Mouse (Mus musculus): ENCODE results near the gene Gm11011. TPM values are rescaled to one million over a fixed set of nuclear protein-coding genes. Genes with fewer than 3 reads are reported as not detected.

Gm11011 gene
- polyA plus RNA-seq, 1 experiment from 2014 or later, result not detected

DNA sequence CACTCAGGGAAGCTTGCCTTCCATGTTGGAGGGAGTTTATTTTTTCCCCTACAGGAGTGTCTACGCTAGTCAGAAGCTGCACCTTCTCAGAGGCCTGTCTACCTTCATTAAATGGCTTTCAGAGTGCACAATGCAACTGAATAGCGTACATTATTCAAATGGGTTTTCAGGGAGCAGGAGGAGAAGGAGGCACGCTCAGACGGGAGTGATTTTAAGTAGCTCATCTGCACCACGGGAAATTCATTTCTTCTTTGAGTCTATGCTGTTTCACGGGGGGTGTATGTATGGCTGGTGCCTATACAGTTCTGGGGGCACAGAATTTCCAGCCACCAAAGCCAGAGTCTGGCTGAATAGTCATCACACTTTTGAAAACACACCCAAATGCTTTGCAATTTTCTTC lies 9.8 kb upstream of the Gm11011 start:
- WGBS, result 86% methylated on average over 6 of the region's 6 CpGs
- DNase-seq (ENCODE audit: low spot score), result no peak
- Histone ChIP-seq H3K27ac (no peak overlapping the region), H3K9ac (ENCODE audit: low read depth, low read length) (no peak overlapping the region), H3K9me3 (replicated peaks; ENCODE audit: low read length) (no peaks in the 10 kb centered on the region), H3K27me3 (ENCODE audit: insufficient read depth, low read length) (no peaks in the 10 kb centered on the region), H3K4me3 (replicated peaks; ENCODE audit: low read depth, low read length) (no peak overlapping the region), H3K4me2 (ENCODE audit: low read length) (no peak overlapping the region), H3K4me1 (replicated peaks; ENCODE audit: insufficient read depth, low read length) (no peaks in the 10 kb centered on the region), H3K36me3 (ENCODE audit: insufficient read depth, low read length) (no peaks in the 10 kb centered on the region)
- no peak for TF ChIP-seq CTCF (IDR thresholded peaks at IDR 0.05; ENCODE audit: low read depth)
- ATAC-seq (replicated peaks; ENCODE audit: low FRiP score, low read depth), result no peak

DNA sequence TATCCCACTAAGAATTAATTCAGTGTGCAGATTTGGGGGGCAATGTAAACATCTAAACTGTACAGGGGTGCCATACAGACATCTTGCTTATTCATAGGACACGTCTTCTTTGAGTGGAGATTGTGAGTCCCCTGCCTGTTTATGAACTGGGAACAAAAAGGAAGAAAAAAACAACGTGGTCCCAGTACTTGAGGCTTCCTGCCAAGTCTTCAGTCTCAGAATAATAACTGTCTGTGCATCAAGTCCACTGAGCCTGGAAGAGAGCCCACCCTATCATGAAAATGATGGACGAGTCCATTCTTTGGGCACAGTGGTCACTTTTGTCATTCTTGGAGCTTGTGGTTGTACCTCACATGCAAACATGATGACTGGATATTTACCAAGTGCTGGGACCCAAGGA lies 6.2 kb upstream of the Gm11011 start:
- Histone ChIP-seq H3K27ac (no peak overlapping the region), H3K4me3 (replicated peaks; ENCODE audit: low read depth, low read length) (no peak overlapping the region), H3K9ac (ENCODE audit: low read depth, low read length) (no peak overlapping the region), H3K36me3 (ENCODE audit: insufficient read depth, low read length) (no peaks in the 10 kb centered on the region), H3K9me3 (replicated peaks; ENCODE audit: low read length) (no peaks in the 10 kb centered on the region), H3K4me2 (ENCODE audit: low read length) (no peak overlapping the region), H3K4me1 (replicated peaks; ENCODE audit: insufficient read depth, low read length) (no peaks in the 10 kb centered on the region), H3K27me3 (ENCODE audit: insufficient read depth, low read length) (no peaks in the 10 kb centered on the region)
- DNase-seq (ENCODE audit: low spot score) (no peak), ATAC-seq (replicated peaks; ENCODE audit: low FRiP score, low read depth) (no peak)
- no peak for TF ChIP-seq CTCF (IDR thresholded peaks at IDR 0.05; ENCODE audit: low read depth)
- 63% methylated on average over 3 of the region's 3 CpGs for WGBS

DNA sequence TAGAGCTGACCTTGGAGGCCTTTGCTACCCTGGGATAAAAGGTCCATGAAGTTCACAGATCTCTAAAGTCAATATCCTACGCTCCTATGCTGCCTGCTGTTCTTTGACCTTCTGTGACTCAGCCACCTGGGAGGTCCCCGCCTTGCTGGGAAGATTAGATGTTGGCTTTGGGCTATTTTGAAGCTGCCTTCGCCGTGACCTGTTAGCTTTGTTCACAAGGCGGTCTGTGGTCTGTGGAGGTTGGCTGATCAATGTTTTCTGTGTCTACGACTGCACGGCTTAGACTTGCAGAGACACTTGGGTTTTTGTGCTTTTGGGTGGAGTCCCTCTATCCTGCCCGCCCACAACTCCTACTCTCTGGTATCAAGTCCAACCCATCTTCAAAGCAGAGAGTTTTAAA lies 2.9 kb upstream of the Gm11011 start:
- no peak overlapping the region for H3K4me3 ChIP-seq (replicated peaks; ENCODE audit: low read depth, low read length)
- H3K4me2 ChIP-seq (ENCODE audit: low read length), result no peak overlapping the region
- H3K36me3 ChIP-seq (ENCODE audit: insufficient read depth, low read length), result no peaks in the 10 kb centered on the region
- WGBS, result 75% methylated on average over 8 of the region's 8 CpGs
- no peak for ATAC-seq (replicated peaks; ENCODE audit: low FRiP score, low read depth)
- no peak overlapping the region for H3K27ac ChIP-seq
- TF ChIP-seq CTCF (IDR thresholded peaks at IDR 0.05; ENCODE audit: low read depth), result no peak
- no peak for DNase-seq (ENCODE audit: low spot score)
- no peaks in the 10 kb centered on the region for H3K27me3 ChIP-seq (ENCODE audit: insufficient read depth, low read length)
- no peaks in the 10 kb centered on the region for H3K9me3 ChIP-seq (replicated peaks; ENCODE audit: low read length)
- H3K9ac ChIP-seq (ENCODE audit: low read depth, low read length), result no peak overlapping the region
- no peaks in the 10 kb centered on the region for H3K4me1 ChIP-seq (replicated peaks; ENCODE audit: insufficient read depth, low read length)

DNA sequence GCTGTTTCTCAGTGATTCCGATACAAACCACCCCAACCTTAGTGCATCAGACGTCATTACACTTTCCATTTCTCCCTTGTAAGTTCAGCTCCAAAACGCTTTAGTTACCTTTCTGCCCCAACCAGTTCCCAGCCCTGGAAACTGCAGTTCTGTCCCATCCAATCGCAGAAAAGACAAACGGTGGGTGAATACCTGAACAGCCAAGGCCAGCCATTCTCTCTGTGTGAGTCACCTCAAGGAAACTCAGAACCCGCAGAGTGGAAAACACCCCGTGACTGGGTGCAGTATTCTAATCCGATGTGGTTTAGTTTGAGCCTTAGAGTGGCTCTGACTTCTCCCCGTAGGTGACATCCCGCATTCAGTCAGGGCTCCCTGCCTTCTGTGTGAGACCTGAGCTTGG lies 2.2 kb upstream of the Gm11011 start:
- WGBS, result 90% methylated on average over 10 of the region's 10 CpGs

DNA sequence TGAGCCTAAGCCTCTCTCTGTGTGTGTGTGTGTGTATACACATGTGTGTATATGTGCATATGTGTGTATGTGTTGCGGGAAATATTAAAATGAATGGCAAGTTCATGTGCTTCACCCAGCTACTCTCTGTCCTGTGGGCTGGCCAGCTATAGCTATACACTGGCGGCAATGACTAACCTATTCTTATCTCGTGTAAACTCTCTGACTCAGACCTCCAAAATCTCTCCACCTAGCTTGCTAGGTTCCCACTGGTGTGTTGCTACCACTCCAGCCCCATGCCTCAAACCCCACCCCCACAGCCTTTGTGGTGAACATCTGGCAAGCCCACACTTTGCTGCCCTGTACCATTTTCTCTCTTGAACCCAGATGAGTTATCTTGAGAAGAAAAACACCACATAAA lies 857 bp downstream of the Gm11011 start:
- no peaks in the 10 kb centered on the region for H3K9me3 ChIP-seq (replicated peaks; ENCODE audit: low read length)
- H3K4me2 ChIP-seq (ENCODE audit: low read length), result no peak overlapping the region
- H3K27ac ChIP-seq, result no peak overlapping the region
- no peaks in the 10 kb centered on the region for H3K27me3 ChIP-seq (ENCODE audit: insufficient read depth, low read length)
- 90% methylated on average over 3 of the region's 3 CpGs for WGBS
- H3K4me1 ChIP-seq (replicated peaks; ENCODE audit: insufficient read depth, low read length), result no peaks in the 10 kb centered on the region
- TF ChIP-seq CTCF (IDR thresholded peaks at IDR 0.05; ENCODE audit: low read depth), result no peak
- no peaks in the 10 kb centered on the region for H3K36me3 ChIP-seq (ENCODE audit: insufficient read depth, low read length)
- H3K9ac ChIP-seq (ENCODE audit: low read depth, low read length), result no peak overlapping the region
- H3K4me3 ChIP-seq (replicated peaks; ENCODE audit: low read depth, low read length), result no peak overlapping the region
- ATAC-seq (replicated peaks; ENCODE audit: low FRiP score, low read depth) (no peak), DNase-seq (ENCODE audit: low spot score) (no peak)

More for the DNA sequence above, 2.2 kb upstream of the Gm11011 start:
- no peak for TF ChIP-seq CTCF (IDR thresholded peaks at IDR 0.05; ENCODE audit: low read depth)
- no peak overlapping the region for H3K4me3 ChIP-seq (replicated peaks; ENCODE audit: low read depth, low read length)
- no peak overlapping the region for H3K4me2 ChIP-seq (ENCODE audit: low read length)
- no peaks in the 10 kb centered on the region for H3K27me3 ChIP-seq (ENCODE audit: insufficient read depth, low read length)
- no peaks in the 10 kb centered on the region for H3K36me3 ChIP-seq (ENCODE audit: insufficient read depth, low read length)
- H3K9ac ChIP-seq (ENCODE audit: low read depth, low read length), result no peak overlapping the region
- no peak for DNase-seq (ENCODE audit: low spot score)
- H3K4me1 ChIP-seq (replicated peaks; ENCODE audit: insufficient read depth, low read length), result no peaks in the 10 kb centered on the region
- no peak overlapping the region for H3K27ac ChIP-seq
- no peaks in the 10 kb centered on the region for H3K9me3 ChIP-seq (replicated peaks; ENCODE audit: low read length)
- ATAC-seq (replicated peaks; ENCODE audit: low FRiP score, low read depth), result no peak

DNA sequence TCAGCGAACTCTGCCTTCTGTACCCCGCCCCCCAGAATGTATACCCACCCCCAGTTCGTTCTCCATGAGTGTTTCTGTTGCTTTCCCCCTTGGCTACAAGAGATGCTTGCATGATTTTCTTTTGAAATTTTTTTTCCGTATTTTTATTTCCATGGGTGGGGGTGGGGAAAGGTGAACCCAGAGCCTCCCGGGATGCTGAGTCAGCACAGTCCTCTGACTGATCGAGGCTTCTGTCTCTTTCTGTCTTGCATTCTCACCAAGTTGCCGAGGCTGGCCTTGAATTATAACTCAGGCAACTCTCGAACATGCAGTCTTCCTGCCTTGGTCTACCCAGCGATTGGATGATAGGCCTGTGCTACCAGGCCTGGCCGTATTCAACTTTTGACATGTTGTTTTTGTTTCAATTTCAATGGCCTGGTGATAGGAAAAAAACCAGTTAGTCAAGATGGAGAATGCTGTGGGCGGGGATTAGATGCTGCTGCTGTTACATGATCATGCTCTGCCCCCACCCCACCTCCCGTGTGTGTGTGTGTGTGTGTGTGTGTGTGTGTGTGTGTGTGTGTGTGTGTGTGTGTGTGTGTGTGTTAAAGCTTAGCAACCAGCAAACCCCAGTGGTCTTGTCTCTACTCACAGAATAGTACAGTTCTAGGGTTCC lies 1.8 kb downstream of the Gm11011 start:
- no peak for TF ChIP-seq CTCF (IDR thresholded peaks at IDR 0.05; ENCODE audit: low read depth)
- H3K9me3 ChIP-seq (replicated peaks; ENCODE audit: low read length), result no peaks in the 10 kb centered on the region
- H3K4me1 ChIP-seq (replicated peaks; ENCODE audit: insufficient read depth, low read length), result no peaks in the 10 kb centered on the region
- DNase-seq (ENCODE audit: low spot score) (peak; percentile 47), ATAC-seq (replicated peaks; ENCODE audit: low FRiP score, low read depth) (no peak)
- no peak overlapping the region for H3K27ac ChIP-seq
- WGBS, result 43% methylated on average over 12 of the region's 12 CpGs
- peak overlapping the region; percentile 45 for H3K4me2 ChIP-seq (ENCODE audit: low read length)
- H3K9ac ChIP-seq (ENCODE audit: low read depth, low read length), result no peak overlapping the region
- no peak overlapping the region for H3K4me3 ChIP-seq (replicated peaks; ENCODE audit: low read depth, low read length)
- no peaks in the 10 kb centered on the region for H3K36me3 ChIP-seq (ENCODE audit: insufficient read depth, low read length)
- no peaks in the 10 kb centered on the region for H3K27me3 ChIP-seq (ENCODE audit: insufficient read depth, low read length)

Measured in kidney, postnatal 0 days (tissue).